Mouse (Mus musculus): ENCODE data around the gene Madd. TPM values are rescaled to one million over a fixed set of nuclear protein-coding genes. Genes with fewer than 3 reads are reported as not detected.

Gene Madd
- 2.8 TPM in 2 replicates for polyA plus RNA-seq (2015; fragmentation: Nextera tagmentation; extraction: Ambion mirVana)

GRCm38 (mm10) chr2:91183711-91184405 is at the start of gene Madd:
TSS of gene Madd (minus strand) at chr2:91183837.

DNA sequence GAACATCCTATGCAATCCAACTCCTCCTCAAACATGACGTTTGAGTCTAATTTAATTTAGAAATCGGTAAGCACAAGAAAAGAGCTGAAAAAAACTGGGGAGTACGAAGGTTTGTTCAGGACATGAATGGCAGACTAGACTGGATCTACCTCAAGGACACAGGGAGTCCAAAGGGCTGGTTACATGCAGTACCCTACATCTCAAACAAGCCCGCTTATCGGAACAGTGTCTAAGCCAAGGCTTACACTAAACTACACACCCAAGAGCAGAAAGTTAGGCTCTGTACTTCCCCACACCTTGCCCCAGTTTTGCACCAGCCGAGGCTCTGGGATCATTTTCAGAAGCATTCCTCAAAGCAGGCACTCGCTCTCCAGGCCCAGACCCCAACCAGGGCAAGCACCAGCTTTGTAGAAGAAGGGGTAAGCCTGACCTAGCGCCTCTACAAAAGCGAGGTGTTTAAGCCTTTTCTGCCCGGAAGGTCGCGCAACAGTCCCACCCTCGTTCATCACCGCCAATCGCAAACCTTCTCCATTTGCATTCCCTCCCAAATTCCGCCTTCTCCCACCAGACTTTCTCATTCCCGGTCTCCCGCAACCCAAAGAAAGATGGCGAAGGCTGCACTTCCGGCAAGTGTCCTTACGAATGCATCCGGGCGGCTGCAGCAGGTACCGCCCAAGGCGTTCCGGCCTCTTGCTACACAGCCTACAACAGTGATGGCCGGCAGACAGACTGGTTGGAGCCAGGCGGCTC is 18.8 kb upstream of the Madd start, which contains the start of the genes Nr1h3 and Acp2:
Gene Nr1h3 (minus strand): TSS at position 613 of the 750 bp plus-strand sequence.
Gene Acp2 (plus strand): TSS at position 664 of the 750 bp plus-strand sequence.

GRCm38 (mm10) chr2:91117585-91118275 is 65.9 kb downstream of the Madd start, which contains the start of gene Mybpc3:
TSS of gene Mybpc3 (plus strand) at chr2:91118144.

Other genes with a start within 250 kb of the Madd start
- gene Celf1, start 243.5 kb downstream of the Madd start, polyA plus RNA-seq (2015; fragmentation: Nextera tagmentation; extraction: Ambion mirVana), result 36.5 and 40.4 TPM in 2 replicates
- gene Rapsn, start 148.2 kb downstream of the Madd start, polyA plus RNA-seq (2015; fragmentation: Nextera tagmentation; extraction: Ambion mirVana), result 58.7 and 61.8 TPM in 2 replicates
- 341 and 342 TPM in 2 replicates for gene Psmc3, start 129.8 kb downstream of the Madd start, polyA plus RNA-seq (2015; fragmentation: Nextera tagmentation; extraction: Ambion mirVana)
- 37.7 and 43.8 TPM in 2 replicates for gene Slc39a13, start 113.4 kb downstream of the Madd start, polyA plus RNA-seq (2015; fragmentation: Nextera tagmentation; extraction: Ambion mirVana)
- gene Spi1, start 101.4 kb downstream of the Madd start, polyA plus RNA-seq (2015; fragmentation: Nextera tagmentation; extraction: Ambion mirVana), result 7.5 and 10.0 TPM in 2 replicates
- gene Mybpc3, start 65.7 kb downstream of the Madd start, polyA plus RNA-seq (2015; fragmentation: Nextera tagmentation; extraction: Ambion mirVana), result 0.34 and 0.54 TPM in 2 replicates
- gene Nr1h3, start 19.0 kb upstream of the Madd start, polyA plus RNA-seq (2015; fragmentation: Nextera tagmentation; extraction: Ambion mirVana), result 4.0 and 13.8 TPM in 2 replicates
- 11.3 and 14.2 TPM in 2 replicates for gene Acp2, start 19.0 kb upstream of the Madd start, polyA plus RNA-seq (2015; fragmentation: Nextera tagmentation; extraction: Ambion mirVana)
- gene Ddb2, start 53.1 kb upstream of the Madd start, polyA plus RNA-seq (2015; fragmentation: Nextera tagmentation; extraction: Ambion mirVana), result 5.9 and 6.2 TPM in 2 replicates
- 240 and 279 TPM in 2 replicates for gene Pacsin3, start 72.1 kb upstream of the Madd start, polyA plus RNA-seq (2015; fragmentation: Nextera tagmentation; extraction: Ambion mirVana)
- gene Arfgap2, start 81.1 kb upstream of the Madd start, polyA plus RNA-seq (2015; fragmentation: Nextera tagmentation; extraction: Ambion mirVana), result 77.1 and 79.2 TPM in 2 replicates

Data from skeletal muscle tissue, postnatal 0 days (tissue).